Mouse (Mus musculus) hindbrain, embryonic 11.5 days (tissue): ENCODE measurements at regions not wholly inside any gene's neighbourhood (a gene's known extent, or its start where the extent isn't known, plus 50 kb on each side); places are given as distances from the start of the nearest gene placed in this dataset.

Source experiments
- ATAC-seq: fragments of 200-750 bp; cut with Nextera tagmentation; 2 replicates; pipeline ENCODE4 v1.8.0; 2017; ENCODE audit warnings: mild to moderate bottlenecking, moderate TSS enrichment, moderate library complexity; ENCODE audit not compliant: low FRiP score
- DNase-seq: peaks from one replicate; pipeline ENCODE4 v3.0.0-alpha.2; 2015; ENCODE audit warnings: low spot score
- H3K27ac ChIP-seq: fragments of 300-500 bp; sonication (generic); 2 replicates; pipeline ENCODE4 v1.5.1; 2014; ENCODE audit warnings: mild to moderate bottlenecking, low read depth, low read length
- H3K27me3 ChIP-seq: fragments of 300-500 bp; sonication (generic); 2 replicates; pipeline ENCODE4 v1.6.1; 2014; ENCODE audit warnings: mild to moderate bottlenecking, low read length, moderate library complexity, mixed read lengths; ENCODE audit not compliant: control insufficient read depth, insufficient read depth
- H3K36me3 ChIP-seq: fragments of 300-500 bp; sonication (generic); 2 replicates; pipeline ENCODE4 v1.6.1; 2014; ENCODE audit warnings: mild to moderate bottlenecking, low read length, moderate library complexity, mixed read lengths; ENCODE audit not compliant: control insufficient read depth, insufficient read depth
- H3K4me1 ChIP-seq: fragments of 300-500 bp; sonication (generic); replicated peaks from 2 replicates; pipeline ENCODE4 v1.6.1; 2014; ENCODE audit warnings: low read length, mixed read lengths; ENCODE audit not compliant: control insufficient read depth, insufficient read depth
- H3K4me2 ChIP-seq: fragments of 300-500 bp; sonication (generic); replicated peaks from 2 replicates; pipeline ENCODE4 v1.6.1; 2014; ENCODE audit warnings: mild to moderate bottlenecking, low read depth, low read length
- H3K4me3 ChIP-seq: fragments of 300-500 bp; sonication (generic); 2 replicates; pipeline ENCODE4 v1.5.1; 2014; ENCODE audit warnings: low read depth, low read length
- H3K9ac ChIP-seq: fragments of 300-500 bp; sonication (generic); 2 replicates; pipeline ENCODE4 v1.6.1; 2014; ENCODE audit warnings: low read depth, low read length
- H3K9me3 ChIP-seq: fragments of 300-500 bp; sonication (generic); 2 replicates; pipeline ENCODE4 v1.6.1; 2016; ENCODE audit warnings: low read length; ENCODE audit not compliant: control insufficient read depth
- WGBS: fragments of 180-500 bp; shearing (Covaris S2); extraction: QIAGEN DNeasy Blood & Tissue Kit; methylation state at CpG from one replicate; pipeline ENCODE4 v1.1.7; 2014; 5-methylcytosine and 5-hydroxymethylcytosine counted together

- Histone ChIP-seq H3K4me3 (no peak overlapping the region), H3K4me2 (no peak overlapping the region), H3K9me3 (no peaks in the 10 kb centered on the region), H3K4me1 (no peaks in the 10 kb centered on the region), H3K9ac (no peak overlapping the region), H3K27me3 (no peaks in the 10 kb centered on the region), H3K27ac (no peak overlapping the region), H3K36me3 (no peaks in the 10 kb centered on the region)
- ATAC-seq (no peak), DNase-seq (no peak)
- WGBS: 78% methylated on average over 11 of the region's 11 CpGs
Observed at GRCm38 (mm10) chr13:7093072-7093649, 444.6 kb upstream of the Pfkp start.

DNA sequence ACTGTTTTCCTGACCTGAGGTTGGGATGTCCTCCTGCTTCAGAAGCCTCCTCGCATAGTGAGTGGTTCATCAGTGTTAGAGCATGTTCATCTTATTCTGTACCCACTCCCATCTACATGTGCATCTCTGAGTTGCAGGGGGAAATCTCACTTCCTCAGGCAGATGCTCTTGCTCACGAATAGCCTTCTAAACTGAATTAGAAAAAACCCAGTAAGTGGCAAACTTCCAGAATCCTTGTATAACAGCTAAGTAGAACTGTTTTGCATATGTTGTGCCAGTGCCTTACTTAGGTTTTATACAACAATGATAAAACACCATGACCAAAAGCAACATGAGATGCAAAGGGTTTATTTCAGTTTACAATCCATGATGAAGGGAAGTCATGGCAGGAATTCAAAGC is 442.3 kb upstream of the Pfkp start:
- no peak overlapping the region for H3K27ac ChIP-seq
- no peaks in the 10 kb centered on the region for H3K4me1 ChIP-seq
- no peak overlapping the region for H3K4me2 ChIP-seq
- ATAC-seq (no peak), DNase-seq (no peak)
- no peak overlapping the region for H3K4me3 ChIP-seq
- no peaks in the 10 kb centered on the region for H3K9me3 ChIP-seq
- H3K36me3 ChIP-seq: no peaks in the 10 kb centered on the region
- no peaks in the 10 kb centered on the region for H3K27me3 ChIP-seq
- no peak overlapping the region for H3K9ac ChIP-seq
- WGBS: 86% methylated on average over 2 of the region's 2 CpGs

DNA sequence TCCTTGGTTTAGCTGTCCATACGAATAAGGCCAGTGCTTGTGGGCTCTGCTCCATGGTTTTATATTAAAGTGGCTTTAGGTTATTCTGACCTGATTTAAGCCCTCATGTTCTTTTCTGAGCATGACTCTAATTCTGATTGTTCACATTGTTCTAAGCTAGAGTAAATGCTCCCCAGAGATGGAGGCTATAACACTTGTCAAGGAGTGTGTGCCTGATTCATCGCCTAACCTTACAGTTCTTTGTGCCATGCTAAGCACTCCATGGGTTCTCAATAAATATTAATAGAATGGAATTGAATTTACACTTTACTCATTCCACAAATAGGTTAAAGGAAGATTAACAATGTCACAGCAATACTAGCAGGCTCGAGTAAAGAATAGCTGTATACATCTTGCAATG is 417.6 kb upstream of the Pfkp start:
- no peak overlapping the region for H3K4me2 ChIP-seq
- no peaks in the 10 kb centered on the region for H3K9me3 ChIP-seq
- ATAC-seq (no peak), DNase-seq (no peak)
- H3K36me3 ChIP-seq: no peaks in the 10 kb centered on the region
- no peak overlapping the region for H3K9ac ChIP-seq
- no peak overlapping the region for H3K4me3 ChIP-seq
- no peaks in the 10 kb centered on the region for H3K27me3 ChIP-seq
- no peaks in the 10 kb centered on the region for H3K4me1 ChIP-seq
- H3K27ac ChIP-seq: no peak overlapping the region
- WGBS: 74% methylated on average over 3 of the region's 3 CpGs

DNA sequence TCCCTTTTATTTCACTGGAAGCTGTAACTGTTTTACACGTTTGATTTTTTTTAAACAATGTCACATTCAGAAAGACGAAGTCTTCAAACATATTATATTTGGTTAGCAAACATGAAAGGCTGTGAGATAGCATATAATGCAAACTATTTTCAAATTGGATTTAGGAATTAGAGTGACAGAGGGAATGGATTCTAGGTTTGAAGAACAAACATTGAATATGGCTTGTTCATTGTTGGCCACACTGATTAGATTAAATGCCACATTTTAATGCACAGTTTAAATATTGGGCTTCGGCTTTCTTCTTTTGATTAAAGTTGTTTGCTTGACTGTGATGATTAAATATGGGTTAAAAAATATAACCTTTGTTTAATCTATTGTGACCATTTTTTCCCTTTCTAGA is 415.1 kb upstream of the Pfkp start:
- Histone ChIP-seq H3K36me3 (no peaks in the 10 kb centered on the region), H3K4me1 (no peaks in the 10 kb centered on the region), H3K9me3 (no peaks in the 10 kb centered on the region), H3K9ac (no peak overlapping the region), H3K27me3 (no peaks in the 10 kb centered on the region), H3K4me2 (no peak overlapping the region), H3K27ac (no peak overlapping the region), H3K4me3 (no peak overlapping the region)
- 88% methylated on average over 3 of the region's 3 CpGs for WGBS
- DNase-seq (no peak), ATAC-seq (no peak)

- 83% methylated on average over 8 of the region's 8 CpGs for WGBS
- ATAC-seq: peak; percentile 51; the same call in 1 of the 2 replicates
- DNase-seq: no peak
- Histone ChIP-seq H3K27ac (no peak overlapping the region), H3K27me3 (no peaks in the 10 kb centered on the region), H3K4me2 (no peak overlapping the region), H3K4me3 (no peak overlapping the region), H3K36me3 (no peaks in the 10 kb centered on the region), H3K9me3 (no peaks in the 10 kb centered on the region), H3K4me1 (no peaks in the 10 kb centered on the region), H3K9ac (no peak overlapping the region)
Observed at GRCm38 (mm10) chr13:7057545-7057944, 409.0 kb upstream of the Pfkp start.
